Mouse (Mus musculus): ENCODE results near the gene Prg3. TPM values are rescaled to one million over a fixed set of nuclear protein-coding genes. Genes with fewer than 3 reads are reported as not detected.

The Prg3 gene
- polyA plus RNA-seq, 2 experiments = 2.1 to 4.4 TPM

- DNase-seq (ENCODE audit: low read depth in 3 of 3, low spot score in 3 of 3) (no peak), ATAC-seq (ENCODE audit: insufficient read depth) (no peak)
- Histone ChIP-seq H3K9ac (replicated peaks) (no peak overlapping the region), H3K27ac (no peak overlapping the region), H3K4me2 (ENCODE audit: low read depth) (no peak overlapping the region), H3K27me3 (ENCODE audit: control insufficient read depth, insufficient read depth, low read length) (no peaks in the 10 kb centered on the region), H3K4me1 (replicated peaks; ENCODE audit: control insufficient read depth in 2 of 2, insufficient read depth in 2 of 2, low read length in 1 of 2) (peaks cover 0 to 2% of the 10 kb centered on the region in 2 experiments; a peak in 2 of 4 replicates), H3K4me3 (ENCODE audit: insufficient read depth in 1 of 2, low read depth in 2 of 2, low read length in 2 of 2) (no peak overlapping the region), H3K9me3 (ENCODE audit: control insufficient read depth, low read length) (no peaks in the 10 kb centered on the region), H3K36me3 (replicated peaks; ENCODE audit: control insufficient read depth, insufficient read depth, low read depth) (no peaks in the 10 kb centered on the region)
- WGBS (ENCODE audit: insufficient replicate concordance) = 67% methylated on average over 3 of the region's 3 CpGs
- no peak for TF ChIP-seq EP300 (IDR thresholded peaks at IDR 0.05; ENCODE audit: low read depth)
- no peak for TF ChIP-seq CTCF (IDR thresholded peaks at IDR 0.05; ENCODE audit: low read depth)
Measured at GRCm38 (mm10) chr2:85026178-85026577, 38.2 kb downstream of the Prg3 start.

GRCm38 (mm10) chr2:85027281-85027680 is 39.3 kb downstream of the Prg3 start:
- DNase-seq (ENCODE audit: low read depth in 3 of 3, low spot score in 3 of 3) (no peak), ATAC-seq (ENCODE audit: insufficient read depth) (no peak)
- TF ChIP-seq CTCF (IDR thresholded peaks at IDR 0.05; ENCODE audit: low read depth) = no peak
- TF ChIP-seq EP300 (IDR thresholded peaks at IDR 0.05; ENCODE audit: low read depth) = no peak
- H3K4me2 ChIP-seq (ENCODE audit: low read depth) = no peak overlapping the region
- no peaks in the 10 kb centered on the region for H3K9me3 ChIP-seq (ENCODE audit: control insufficient read depth, low read length)
- WGBS (ENCODE audit: insufficient replicate concordance) = 18% methylated on average over 5 of the region's 5 CpGs
- H3K27me3 ChIP-seq (ENCODE audit: control insufficient read depth, insufficient read depth, low read length) = no peaks in the 10 kb centered on the region
- peaks cover 0 to 2% of the 10 kb centered on the region in 2 experiments; a peak in 2 of 4 replicates for H3K4me1 ChIP-seq (replicated peaks; ENCODE audit: control insufficient read depth in 2 of 2, insufficient read depth in 2 of 2, low read length in 1 of 2)
- H3K27ac ChIP-seq = no peak overlapping the region
- no peak overlapping the region for H3K9ac ChIP-seq (replicated peaks)
- H3K36me3 ChIP-seq (replicated peaks; ENCODE audit: control insufficient read depth, insufficient read depth, low read depth) = no peaks in the 10 kb centered on the region
- H3K4me3 ChIP-seq (ENCODE audit: insufficient read depth in 1 of 2, low read depth in 2 of 2, low read length in 2 of 2) = no peak overlapping the region

- no peak for TF ChIP-seq EP300 (IDR thresholded peaks at IDR 0.05; ENCODE audit: low read depth)
- TF ChIP-seq CTCF (IDR thresholded peaks at IDR 0.05; ENCODE audit: low read depth) = no peak
- no peaks in the 10 kb centered on the region for H3K36me3 ChIP-seq (replicated peaks; ENCODE audit: control insufficient read depth, insufficient read depth, low read depth)
- H3K4me1 ChIP-seq (replicated peaks; ENCODE audit: control insufficient read depth in 2 of 2, insufficient read depth in 2 of 2, low read length in 1 of 2) = peaks cover 0 to 2% of the 10 kb centered on the region in 2 experiments; a peak in 2 of 4 replicates
- no peak overlapping the region for H3K27ac ChIP-seq
- WGBS (ENCODE audit: insufficient replicate concordance) = 54% methylated on average over 6 of the region's 6 CpGs
- no peak for ATAC-seq (ENCODE audit: insufficient read depth)
- H3K27me3 ChIP-seq (ENCODE audit: control insufficient read depth, insufficient read depth, low read length) = peaks cover 11% of the 10 kb centered on the region
- no peak overlapping the region for H3K9ac ChIP-seq (replicated peaks)
- no peaks in the 10 kb centered on the region for H3K9me3 ChIP-seq (ENCODE audit: control insufficient read depth, low read length)
- no peak overlapping the region for H3K4me2 ChIP-seq (ENCODE audit: low read depth)
- no peak overlapping the region for H3K4me3 ChIP-seq (ENCODE audit: insufficient read depth in 1 of 2, low read depth in 2 of 2, low read length in 2 of 2)
- DNase-seq (ENCODE audit: low read depth in 3 of 3, low spot score in 3 of 3) = no peak
Measured at GRCm38 (mm10) chr2:85029897-85030296, 41.9 kb downstream of the Prg3 start.

GRCm38 (mm10) chr2:85030989-85031388 is 43.0 kb downstream of the Prg3 start:
- no peak for ATAC-seq (ENCODE audit: insufficient read depth)
- H3K9ac ChIP-seq (replicated peaks) = no peak overlapping the region
- no peak overlapping the region for H3K4me2 ChIP-seq (ENCODE audit: low read depth)
- H3K36me3 ChIP-seq (replicated peaks; ENCODE audit: control insufficient read depth, insufficient read depth, low read depth) = no peaks in the 10 kb centered on the region
- H3K9me3 ChIP-seq (ENCODE audit: control insufficient read depth, low read length) = no peaks in the 10 kb centered on the region
- no peak for DNase-seq (ENCODE audit: low read depth in 3 of 3, low spot score in 3 of 3)
- no peak overlapping the region for H3K4me3 ChIP-seq (ENCODE audit: insufficient read depth in 1 of 2, low read depth in 2 of 2, low read length in 2 of 2)
- 41% methylated on average over 6 of the region's 6 CpGs for WGBS (ENCODE audit: insufficient replicate concordance)
- H3K4me1 ChIP-seq (replicated peaks; ENCODE audit: control insufficient read depth in 2 of 2, insufficient read depth in 2 of 2, low read length in 1 of 2) = peaks cover under 1 to 2% of the 10 kb centered on the region in 2 experiments; a peak in 2 of 4 replicates
- no peak overlapping the region for H3K27ac ChIP-seq
- peaks cover 18% of the 10 kb centered on the region for H3K27me3 ChIP-seq (ENCODE audit: control insufficient read depth, insufficient read depth, low read length)
- no peak for TF ChIP-seq CTCF (IDR thresholded peaks at IDR 0.05; ENCODE audit: low read depth)
- TF ChIP-seq EP300 (IDR thresholded peaks at IDR 0.05; ENCODE audit: low read depth) = no peak

- Histone ChIP-seq H3K4me3 (ENCODE audit: insufficient read depth in 1 of 2, low read depth in 2 of 2, low read length in 2 of 2) (no peak overlapping the region), H3K27me3 (ENCODE audit: control insufficient read depth, insufficient read depth, low read length) (peaks cover 19% of the 10 kb centered on the region), H3K36me3 (replicated peaks; ENCODE audit: control insufficient read depth, insufficient read depth, low read depth) (no peaks in the 10 kb centered on the region), H3K4me1 (replicated peaks; ENCODE audit: control insufficient read depth in 2 of 2, insufficient read depth in 2 of 2, low read length in 1 of 2) (peaks cover 12% of the 10 kb centered on the region in 2 experiments), H3K9ac (replicated peaks) (no peak overlapping the region), H3K9me3 (ENCODE audit: control insufficient read depth, low read length) (no peaks in the 10 kb centered on the region), H3K27ac (no peak overlapping the region), H3K4me2 (ENCODE audit: low read depth) (no peak overlapping the region)
- no peak for ATAC-seq (ENCODE audit: insufficient read depth)
- DNase-seq (ENCODE audit: low read depth in 3 of 3, low spot score in 3 of 3) = no peak
- WGBS (ENCODE audit: insufficient replicate concordance) = 72% methylated on average over 2 of the region's 2 CpGs
- TF ChIP-seq CTCF (IDR thresholded peaks at IDR 0.05; ENCODE audit: low read depth) (no peak), EP300 (IDR thresholded peaks at IDR 0.05; ENCODE audit: low read depth) (no peak)
Measured at GRCm38 (mm10) chr2:85033121-85033520, 45.1 kb downstream of the Prg3 start.

Data from liver, embryonic 14.5 days (tissue).